Mouse (Mus musculus) forebrain, embryonic 11.5 days (tissue): Measurements from ENCODE around the gene Snapc1. TPM values are rescaled to one million over a fixed set of nuclear protein-coding genes. Genes with fewer than 3 reads are reported as not detected.

Experiments used
- polyA plus RNA-seq: library from polyadenylated mRNA; unstranded; fragments of >200 nt; fragmentation: Nextera tagmentation; extraction: Ambion mirVana; gene quantifications from 2 replicates; pipeline ENCODE4 v1.2.1, GENCODE M21; 2014

Snapc1 gene
- polyA plus RNA-seq, 1 experiment from 2014 or later: 27.9 TPM

Other genes starting within 250 kb of the Snapc1 start
- 124 and 130 TPM in 2 replicates for gene Hif1a, start 63.1 kb upstream of the Snapc1 start, polyA plus RNA-seq
- 15.3 and 19.5 TPM in 2 replicates for gene Gm49321, start 26.8 kb upstream of the Snapc1 start, polyA plus RNA-seq
- gene Syt16, start 33.2 kb downstream of the Snapc1 start, polyA plus RNA-seq: 4.8 and 4.9 TPM in 2 replicates